Mouse (Mus musculus) kidney, postnatal 36 days (tissue): ENCODE data around the gene Afg1l.

ENCODE experiments used
- DNase-seq, 2 experiments: peaks; one replicate each; pipeline ENCODE4 v3.0.0; 2021 to 2022; ENCODE audit warnings: mixed read lengths in 2 of 2

Afg1l gene

GRCm38 (mm10) chr10:42296559-42296958 lies 181.8 kb downstream of the Afg1l start:
- DNase-seq: no peak

DNA sequence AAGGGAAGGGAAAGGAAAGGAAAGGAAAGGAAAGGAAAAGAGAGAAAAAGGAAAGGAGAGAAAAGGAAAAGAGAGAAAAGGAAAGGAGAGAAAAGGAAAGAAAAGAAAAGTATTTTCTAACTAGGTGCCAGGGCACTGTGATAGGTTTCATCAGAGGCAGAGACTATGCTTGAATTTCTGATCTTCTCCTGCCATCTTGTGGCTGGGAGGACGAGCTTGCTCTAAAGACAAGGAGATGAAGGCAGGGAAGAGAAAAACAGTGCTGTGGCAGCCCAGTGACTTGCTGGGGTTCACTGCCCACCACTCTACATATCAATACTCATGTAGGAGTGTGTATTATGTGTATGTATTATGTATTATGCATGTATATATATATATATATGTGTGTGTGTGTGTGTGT lies 183.3 kb downstream of the Afg1l start:
- peak; percentile 31 to 42 for DNase-seq

- no peak for DNase-seq
Observed at GRCm38 (mm10) chr10:42294392-42294791, 184.0 kb downstream of the Afg1l start.

- DNase-seq: no peak
Observed at GRCm38 (mm10) chr10:42293877-42294276, 184.5 kb downstream of the Afg1l start.

GRCm38 (mm10) chr10:42291360-42291759 lies 187.0 kb downstream of the Afg1l start:
- peak; percentile 58 to 85 for DNase-seq

- no peak for DNase-seq
Observed at GRCm38 (mm10) chr10:42287666-42288065, 190.7 kb downstream of the Afg1l start.

- no peak for DNase-seq
Observed at GRCm38 (mm10) chr10:42278307-42278850, 200.0 kb downstream of the Afg1l start.

DNA sequence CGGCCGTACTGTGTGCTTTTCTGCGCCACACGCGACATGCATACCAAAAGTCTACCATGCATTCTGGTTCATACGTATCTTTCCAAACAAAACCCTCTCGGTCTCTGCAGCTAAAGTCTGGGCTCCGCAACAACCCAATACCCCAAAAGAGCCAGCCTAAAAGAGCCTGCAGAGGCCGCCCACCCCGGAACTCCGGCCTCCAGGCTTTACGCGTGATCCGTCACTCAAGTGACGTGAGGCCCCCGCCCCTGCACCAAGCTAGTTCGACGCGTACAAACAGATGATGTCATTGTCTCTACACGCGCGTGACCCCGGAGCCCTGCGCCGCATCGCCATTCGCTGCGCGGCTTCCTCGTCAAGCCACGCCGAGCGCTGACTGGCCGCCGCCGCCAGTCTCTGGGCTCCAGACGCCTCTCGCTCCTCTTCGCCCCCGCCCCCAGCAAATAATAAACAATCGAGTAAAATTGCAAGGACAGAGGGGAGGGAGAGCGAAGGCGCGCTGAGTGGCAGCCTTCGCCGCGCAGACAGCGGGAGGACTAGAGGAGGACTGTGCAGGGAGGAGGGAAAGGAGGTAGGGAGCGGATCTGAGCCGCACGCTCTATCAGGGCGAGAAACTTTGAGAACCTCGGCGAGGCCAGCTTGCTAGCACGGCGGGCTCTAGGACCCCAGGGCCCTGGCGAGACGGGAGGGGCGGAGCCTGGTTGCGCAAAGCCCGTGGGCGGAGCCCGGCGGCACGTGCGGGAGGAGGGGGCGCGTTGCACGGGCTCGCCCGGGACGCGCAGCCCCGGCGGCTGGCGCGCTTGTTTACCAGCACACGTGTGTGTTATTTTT lies 200.7 kb downstream of the Afg1l start:
- DNase-seq: peak; percentile 99 to 100

DNA sequence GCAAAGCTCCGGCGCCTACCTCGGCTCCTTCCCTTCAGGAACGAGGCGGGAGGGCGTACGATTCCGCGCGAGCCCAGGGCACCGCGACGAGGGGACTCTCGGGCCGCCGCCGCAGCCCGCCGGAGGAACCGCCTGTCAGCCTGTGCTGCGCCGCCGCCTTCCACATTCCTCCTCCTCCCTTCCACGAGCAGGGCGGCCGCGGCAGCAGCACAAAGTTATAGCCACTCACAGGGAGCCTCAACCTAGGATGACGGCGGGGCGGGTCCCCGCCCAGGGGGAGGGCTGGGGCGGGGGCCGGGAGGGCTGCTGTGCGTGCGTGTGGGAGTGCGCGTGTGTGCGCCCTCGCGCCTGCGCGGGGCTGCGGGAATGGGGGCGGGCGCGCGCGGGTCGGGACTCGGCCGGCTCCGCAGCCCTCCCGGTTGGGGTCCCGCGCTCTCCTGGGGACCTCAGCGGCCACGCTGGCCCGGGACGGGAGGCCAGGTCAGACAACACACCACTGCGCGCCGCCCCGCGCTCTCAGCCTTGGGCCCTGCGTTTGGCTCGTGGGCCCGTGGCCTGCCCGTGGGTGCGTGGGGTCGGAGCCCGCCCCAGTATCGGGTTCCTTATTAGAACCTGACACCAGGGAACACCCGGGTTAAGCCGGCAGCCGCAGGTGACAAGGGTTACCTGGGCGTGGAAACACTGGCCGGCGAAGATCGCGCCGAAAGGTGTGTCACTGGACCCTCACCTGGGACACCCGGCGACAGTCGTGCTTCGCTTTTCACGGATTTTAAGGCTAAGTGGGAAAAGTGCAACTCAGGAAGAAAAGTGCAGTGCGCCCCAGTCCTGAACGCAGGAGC lies 201.6 kb downstream of the Afg1l start, which contains the start of gene Foxo3:
TSS of gene Foxo3 (minus strand) at position 249 of the 839 bp plus-strand sequence.
- peak; percentile 93 for DNase-seq

GRCm38 (mm10) chr10:42275871-42276501 lies 202.4 kb downstream of the Afg1l start:
- DNase-seq: peak in 1 of 2 experiments; percentile 63

DNA sequence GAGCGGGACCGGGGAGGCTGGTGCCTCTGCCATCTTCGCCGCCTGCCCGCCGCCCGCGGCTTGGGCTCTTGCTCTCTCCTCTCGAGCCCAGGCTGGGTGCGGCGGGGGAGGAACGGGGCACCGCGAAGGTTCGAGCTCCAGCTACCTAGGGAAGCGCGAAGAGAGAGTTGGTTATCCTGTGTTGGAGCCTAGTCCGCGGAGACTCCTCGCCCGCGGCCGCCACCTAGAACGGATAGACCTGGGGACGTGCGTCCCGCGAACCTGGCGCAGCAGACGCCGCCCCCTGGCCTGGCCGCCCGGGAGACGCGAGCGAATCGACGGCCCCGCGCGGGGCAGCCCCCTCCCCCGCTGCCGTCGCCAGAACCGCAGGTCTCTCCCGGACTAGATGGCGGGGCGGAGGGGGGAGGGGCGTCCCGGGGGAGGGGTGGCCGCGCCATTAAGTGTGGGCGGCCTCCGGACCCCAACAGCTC lies 202.9 kb downstream of the Afg1l start:
- peak; percentile 54 to 76 for DNase-seq

DNA sequence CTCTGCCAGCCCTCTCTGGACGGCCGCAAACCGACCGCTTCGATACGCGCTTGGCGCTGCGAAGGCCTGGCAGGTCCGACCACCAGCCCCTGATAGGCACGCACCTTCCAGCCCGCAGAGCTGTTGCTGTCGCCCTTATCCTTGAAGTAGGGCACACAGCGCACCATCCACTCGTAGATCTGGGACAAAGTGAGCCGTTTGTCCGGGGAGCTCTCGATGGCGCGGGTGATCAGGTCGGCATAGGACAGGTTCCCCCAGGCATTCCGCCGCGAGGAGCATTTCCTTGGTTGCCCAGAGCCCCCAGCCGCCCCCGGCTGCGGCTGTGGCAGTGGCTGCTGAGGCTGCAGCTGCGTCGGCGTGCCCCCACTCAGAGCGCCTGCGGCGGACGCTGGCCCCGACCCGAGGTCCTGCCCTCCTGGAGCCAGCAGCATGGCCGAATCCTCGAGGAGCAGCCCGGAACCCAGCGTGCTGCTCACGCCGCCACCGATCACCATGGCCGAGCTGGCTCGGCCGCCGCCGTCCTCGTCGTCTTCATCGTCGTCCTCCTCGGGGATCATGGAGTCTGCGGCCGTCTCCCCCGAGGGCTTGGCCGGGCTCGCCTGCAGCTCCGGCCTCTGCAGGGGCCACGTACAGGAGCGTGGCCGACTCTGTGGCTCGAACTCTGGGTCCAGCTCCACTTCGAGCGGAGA lies 203.5 kb downstream of the Afg1l start:
- DNase-seq: peak in 1 of 2 experiments; percentile 60

DNA sequence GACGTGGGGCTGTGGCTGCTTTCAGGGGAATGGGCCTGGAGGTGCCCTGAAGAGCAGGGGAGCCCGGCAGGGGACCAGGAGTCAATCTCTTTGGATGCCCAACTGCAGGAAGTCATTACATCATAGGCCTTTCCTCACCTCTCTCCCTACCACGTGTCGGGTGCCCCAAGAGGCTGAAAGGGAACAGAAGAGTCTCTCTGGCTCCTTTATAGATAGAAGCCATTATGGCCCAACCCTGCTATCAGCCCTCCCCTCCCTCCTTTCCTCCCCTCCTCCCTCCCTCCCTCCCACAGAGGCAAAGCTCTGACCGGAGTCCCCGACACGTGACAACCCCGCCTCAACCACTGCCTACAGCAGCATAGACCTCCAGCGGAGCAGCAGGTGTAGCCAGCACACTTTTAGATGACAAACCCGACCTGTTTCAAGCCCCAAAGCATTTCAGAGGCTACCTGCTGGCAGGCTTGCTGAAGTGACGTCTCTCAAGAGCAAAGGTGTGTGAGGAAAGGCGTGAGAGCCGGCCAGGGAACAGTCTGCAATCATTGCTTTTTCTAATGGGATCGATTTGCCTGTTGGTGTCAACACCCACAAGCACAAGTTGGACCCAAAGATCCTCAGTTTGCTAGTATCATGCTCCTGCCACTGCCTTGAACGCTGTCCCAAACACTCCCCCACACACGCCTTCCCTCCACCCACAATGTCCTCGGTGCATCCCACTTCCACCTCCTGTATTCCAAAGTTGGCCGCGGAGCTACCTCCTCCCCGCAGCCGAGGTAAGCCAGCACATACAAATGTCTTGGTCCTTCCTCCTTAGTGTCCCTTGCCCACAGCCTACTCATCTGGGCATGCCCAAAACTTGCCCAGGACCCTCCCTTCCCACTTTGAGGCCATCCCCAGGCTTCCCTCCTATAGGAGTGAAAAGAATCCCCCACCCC lies 204.3 kb downstream of the Afg1l start:
- peak; percentile 83 to 92 for DNase-seq

- DNase-seq: no peak
Observed at GRCm38 (mm10) chr10:42273403-42273759, 205.0 kb downstream of the Afg1l start.

DNA sequence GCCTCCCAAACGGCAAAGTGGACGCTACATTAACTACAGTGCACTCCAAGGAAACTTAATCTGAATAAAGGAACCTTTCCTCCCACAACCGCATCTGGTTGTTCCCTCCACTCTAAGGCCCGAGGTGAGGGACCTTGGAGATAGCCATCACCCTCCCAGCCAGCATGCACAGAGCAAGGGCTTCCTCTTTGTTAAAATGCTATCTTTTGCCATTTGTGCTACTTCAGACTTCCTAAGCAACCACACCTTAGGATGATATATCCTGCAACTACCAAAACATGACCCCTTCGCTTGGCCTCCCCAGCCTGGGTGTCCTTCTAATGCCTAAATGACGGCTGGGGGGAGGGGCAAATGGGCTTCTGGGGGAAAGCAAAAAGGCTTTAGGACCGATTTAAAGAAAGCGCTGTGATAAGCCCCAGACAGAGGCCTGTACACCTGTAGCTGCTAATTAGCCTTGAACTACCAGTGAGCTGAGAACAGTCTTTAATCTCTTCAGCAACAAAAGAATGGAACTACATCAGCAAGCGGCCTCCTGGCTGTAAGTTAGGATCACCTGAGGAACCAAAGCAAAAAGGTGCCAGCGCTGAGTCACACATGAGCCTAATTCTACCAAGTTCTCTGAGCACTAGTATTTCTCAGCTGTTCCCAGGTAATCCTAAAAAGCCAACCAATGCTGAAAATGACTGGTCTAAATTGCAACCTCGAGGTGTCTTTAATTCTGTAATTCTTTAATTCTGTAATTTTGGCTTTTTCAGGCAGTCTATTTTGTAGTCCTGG lies 206.7 kb downstream of the Afg1l start:
- DNase-seq: no peak

DNA sequence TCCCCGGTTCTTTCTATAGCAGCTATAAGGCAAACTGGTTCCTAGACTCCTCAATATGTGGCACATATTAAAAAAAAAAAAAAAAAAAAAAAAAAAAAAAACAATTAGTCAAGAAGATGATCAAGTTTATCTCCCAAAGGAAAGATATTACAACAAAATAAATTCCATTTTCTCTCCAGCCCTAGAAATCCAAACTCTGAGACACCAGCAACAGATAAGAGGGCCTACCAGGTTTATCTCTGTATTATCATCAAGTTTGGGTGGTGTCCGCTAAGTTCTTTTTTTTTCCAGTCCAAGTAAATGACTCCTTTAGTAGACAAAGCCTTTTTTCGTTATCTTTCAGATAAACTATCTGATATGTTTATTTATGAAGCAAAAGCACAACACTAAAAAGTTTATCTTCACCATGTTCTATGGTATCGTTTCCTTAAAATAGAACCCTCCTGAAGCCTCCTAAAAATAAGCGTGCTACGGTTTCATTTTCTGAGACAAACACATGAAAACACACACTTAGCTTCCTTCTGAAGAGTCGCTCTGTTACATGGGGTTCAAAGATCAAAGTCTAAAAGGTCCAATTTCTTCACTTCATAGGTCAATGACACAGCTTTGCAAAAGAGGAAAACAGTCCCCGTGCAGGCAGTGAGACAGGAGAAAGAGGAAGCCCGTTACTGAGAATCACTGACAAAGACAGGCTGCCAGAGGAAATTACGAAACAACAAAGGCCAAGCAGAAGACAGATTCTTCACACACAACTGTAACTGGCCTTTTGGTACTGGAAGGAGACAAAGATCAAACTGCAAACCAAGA lies 207.9 kb downstream of the Afg1l start:
- peak; percentile 67 to 92 for DNase-seq

GRCm38 (mm10) chr10:42269281-42270025 lies 208.9 kb downstream of the Afg1l start:
- DNase-seq: peak; percentile 59

DNA sequence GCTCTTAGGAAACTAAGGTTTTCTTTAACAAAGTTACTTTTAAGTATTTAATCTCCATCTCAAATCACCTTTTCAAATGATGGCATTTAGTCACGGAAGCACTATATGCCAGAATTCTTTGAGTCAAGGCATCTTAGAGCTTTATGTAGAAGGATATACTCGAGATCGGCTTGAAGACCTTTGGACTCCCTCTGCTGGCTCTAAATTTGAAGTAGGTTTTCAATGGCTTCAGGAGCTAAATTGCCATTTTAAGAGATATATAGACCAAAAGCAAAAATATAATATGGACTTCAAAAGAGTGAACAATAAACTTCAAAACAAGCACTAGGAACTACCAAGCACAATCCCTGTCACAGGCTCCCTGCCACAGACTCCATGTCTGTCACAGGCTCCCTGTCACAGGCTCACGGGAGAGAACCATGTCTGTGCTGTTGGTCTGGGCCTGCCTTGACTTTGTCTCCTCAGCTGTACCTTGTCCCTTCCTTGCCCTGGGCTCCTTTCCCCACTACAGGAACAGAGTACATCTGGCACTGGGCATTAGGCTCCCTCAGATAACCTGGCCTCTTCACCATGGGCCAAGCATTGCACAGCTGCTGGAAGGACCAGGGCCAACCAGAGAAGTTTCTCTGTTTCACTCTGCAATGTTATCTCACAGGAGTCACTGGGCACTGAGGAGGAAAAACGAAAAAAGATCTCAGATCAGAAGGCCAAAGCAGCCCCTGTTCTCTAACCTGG lies 210.4 kb downstream of the Afg1l start:
- DNase-seq: peak; percentile 65 to 76
